Mouse (Mus musculus) MEL (cell line): Measurements from ENCODE around the gene Kirrel3. TPM values are rescaled to one million over a fixed set of nuclear protein-coding genes. Genes with fewer than 3 reads are reported as not detected.

Experiments
- DNase-seq: peaks from one replicate; pipeline ENCODE4 v3.0.0; 2011; ENCODE audit warnings: low read depth, low spot score
- H3K27ac ChIP-seq: 2 replicates; pipeline ENCODE4 v1.5.1; 2012; ENCODE audit warnings: low read depth, mild to moderate bottlenecking, control low read depth, low read length, moderate library complexity; ENCODE audit not compliant: control insufficient read depth
- H3K27me3 ChIP-seq, 2 experiments: fragments of 150-350 bp in 1 of 2; sonication (generic) in 1 of 2; 2 replicates each; pipeline ENCODE4 v1.6.1; 2012; ENCODE audit warnings: low read length in 2 of 2, mild to moderate bottlenecking in 2 of 2, improper control_type of control experiment in 1 of 2, moderate library complexity in 1 of 2; ENCODE audit not compliant: insufficient read depth in 2 of 2, control insufficient read depth in 1 of 2
- H3K36me3 ChIP-seq, 2 experiments: 2 replicates each; pipeline ENCODE4 v1.6.1; 2012 to 2014; ENCODE audit warnings: low read length in 2 of 2, improper control_type of control experiment in 1 of 2, inconsistent platforms in 1 of 2, mild to moderate bottlenecking in 1 of 2; ENCODE audit not compliant: insufficient read depth in 2 of 2, control insufficient read depth in 1 of 2
- H3K4me1 ChIP-seq, 2 experiments: fragments of 150-350 bp in 1 of 2; sonication (generic) in 1 of 2; 2 replicates each; pipeline ENCODE4 v1.6.1; 2012; ENCODE audit warnings: low read length in 2 of 2, improper control_type of control experiment in 1 of 2, mild to moderate bottlenecking in 1 of 2; ENCODE audit not compliant: insufficient read depth in 2 of 2, control insufficient read depth in 1 of 2
- H3K4me3 ChIP-seq, 2 experiments: fragments of 150-350 bp in 1 of 2; sonication (generic) in 1 of 2; 2 replicates each; pipeline ENCODE4 v1.5.1; 2012; ENCODE audit warnings: low read depth in 2 of 2, low read length in 2 of 2, mild to moderate bottlenecking in 2 of 2, moderate library complexity in 2 of 2, control low read depth in 1 of 2, improper control_type of control experiment in 1 of 2; ENCODE audit not compliant: control insufficient read depth in 1 of 2, insufficient read depth in 1 of 2
- H3K79me2 ChIP-seq: 2 replicates; pipeline ENCODE4 v1.6.1; 2012; ENCODE audit warnings: mild to moderate bottlenecking, low read length, moderate library complexity; ENCODE audit not compliant: control insufficient read depth, poor library complexity, insufficient read depth
- H3K9ac ChIP-seq: 2 replicates; pipeline ENCODE4 v1.6.1; 2012; ENCODE audit warnings: low read depth, mild to moderate bottlenecking, control low read depth, low read length, moderate library complexity; ENCODE audit not compliant: control insufficient read depth, poor library complexity, severe bottlenecking
- H3K9me3 ChIP-seq: fragments of 150-350 bp; sonication (generic); replicated peaks from 2 replicates; pipeline ENCODE4 v1.6.1; 2012; ENCODE audit warnings: mild to moderate bottlenecking, low read length, improper control_type of control experiment, moderate library complexity; ENCODE audit not compliant: insufficient read depth
- BHLHE40 ChIP-seq: IDR thresholded peaks from 2 replicates; pipeline ENCODE4 v1.6.1; 2012; ENCODE audit warnings: low read depth, mild to moderate bottlenecking, inconsistent platforms, low read length, improper control_type of control experiment, borderline replicate concordance
- CHD1 ChIP-seq: IDR thresholded peaks from 2 replicates; pipeline ENCODE4 v1.6.1; 2012; ENCODE audit warnings: low read depth, mild to moderate bottlenecking, inconsistent platforms, low read length, improper control_type of control experiment
- CTCF ChIP-seq, 3 experiments: IDR thresholded peaks in 2 of 3; conservative IDR thresholded peaks in 1 of 3; 2 replicates each; pipeline ENCODE4 v1.5.1; 2011 to 2012; ENCODE audit warnings: low read length in 3 of 3, low read depth in 2 of 3, mild to moderate bottlenecking in 2 of 3, improper control_type of control experiment in 1 of 3, inconsistent platforms in 1 of 3, mixed read lengths in 1 of 3, moderate library complexity in 1 of 3; ENCODE audit not compliant: control insufficient read depth in 1 of 3, insufficient read depth in 1 of 3, poor library complexity in 1 of 3, severe bottlenecking in 1 of 3
- E2F4 ChIP-seq: IDR thresholded peaks from 2 replicates; pipeline ENCODE4 v1.6.1; 2011; ENCODE audit warnings: low read depth, low read length, improper control_type of control experiment, borderline replicate concordance
- ELF1 ChIP-seq: IDR thresholded peaks from 2 replicates; pipeline ENCODE4 v1.6.1; 2014; ENCODE audit warnings: low read depth, mild to moderate bottlenecking, inconsistent platforms, low read length, improper control_type of control experiment, moderate library complexity
- EP300 ChIP-seq, 2 experiments: IDR thresholded peaks; 2 replicates each; pipeline ENCODE4 v1.6.1; 2011; ENCODE audit warnings: improper control_type of control experiment in 2 of 2, low read length in 2 of 2, low read depth in 1 of 2, mild to moderate bottlenecking in 1 of 2
- ETS1 ChIP-seq: IDR thresholded peaks from 2 replicates; pipeline ENCODE4 v1.6.1; 2012; ENCODE audit warnings: low read depth, mild to moderate bottlenecking, inconsistent platforms, low read length, improper control_type of control experiment, moderate library complexity
- GATA1 ChIP-seq: IDR thresholded peaks from 2 replicates; pipeline ENCODE4 v1.6.1; 2011; ENCODE audit warnings: low read depth, low read length, improper control_type of control experiment
- JUND ChIP-seq: IDR thresholded peaks from 2 replicates; pipeline ENCODE4 v1.6.1; 2011; ENCODE audit warnings: low read depth, mild to moderate bottlenecking, improper control_type of control experiment, low read length
- KAT2A ChIP-seq: conservative IDR thresholded peaks from 2 replicates; pipeline ENCODE4 v1.6.1; 2012; ENCODE audit warnings: low read depth, low read length, improper control_type of control experiment, inconsistent platforms
- MAZ ChIP-seq: IDR thresholded peaks from 2 replicates; pipeline ENCODE4 v1.6.1; 2012; ENCODE audit warnings: low read depth, mild to moderate bottlenecking, inconsistent platforms, low read length, improper control_type of control experiment
- MXI1 ChIP-seq: IDR thresholded peaks from 2 replicates; pipeline ENCODE4 v1.6.1; 2011; ENCODE audit warnings: mild to moderate bottlenecking, low read depth, low read length, improper control_type of control experiment
- MYC ChIP-seq: IDR thresholded peaks from 2 replicates; pipeline ENCODE4 v1.6.1; 2011; ENCODE audit warnings: low read depth, mild to moderate bottlenecking, low read length, improper control_type of control experiment, moderate library complexity
- NELFE ChIP-seq: IDR thresholded peaks from 2 replicates; pipeline ENCODE4 v1.6.1; 2011; ENCODE audit warnings: low read depth, low read length, improper control_type of control experiment
- POLR2A ChIP-seq, 2 experiments: IDR thresholded peaks; 2 replicates each; pipeline ENCODE4 v1.6.1; 2011 to 2012; ENCODE audit warnings: low read length in 2 of 2, mild to moderate bottlenecking in 2 of 2, control low read depth in 1 of 2, improper control_type of control experiment in 1 of 2, low read depth in 1 of 2, moderate library complexity in 1 of 2; ENCODE audit not compliant: control insufficient read depth in 1 of 2, insufficient read depth in 1 of 2, poor library complexity in 1 of 2
- POLR2AphosphoS2 ChIP-seq: IDR thresholded peaks from 2 replicates; pipeline ENCODE4 v1.6.1; 2011; ENCODE audit warnings: low read length, improper control_type of control experiment
- POLR2AphosphoS5 ChIP-seq: IDR thresholded peaks from 2 replicates; pipeline ENCODE4 v1.6.1; 2012; ENCODE audit warnings: low read depth, borderline replicate concordance, mild to moderate bottlenecking, inconsistent platforms, low read length, moderate library complexity, mixed read lengths
- RAD21 ChIP-seq: IDR thresholded peaks from 2 replicates; pipeline ENCODE4 v1.6.1; 2011; ENCODE audit warnings: mild to moderate bottlenecking, low read depth, low read length, improper control_type of control experiment
- RCOR1 ChIP-seq: IDR thresholded peaks from 2 replicates; pipeline ENCODE4 v1.6.1; 2012; ENCODE audit warnings: low read depth, mild to moderate bottlenecking, inconsistent platforms, low read length, improper control_type of control experiment
- TAL1 ChIP-seq: IDR thresholded peaks from 2 replicates; pipeline ENCODE4 v1.6.1; 2012; ENCODE audit warnings: mild to moderate bottlenecking, inconsistent platforms, low read length, moderate library complexity, mixed read lengths
- TCF12 ChIP-seq: IDR thresholded peaks from 2 replicates; pipeline ENCODE4 v1.6.1; 2014; ENCODE audit warnings: low read depth, mild to moderate bottlenecking, inconsistent platforms, low read length, improper control_type of control experiment, moderate library complexity
- UBTF ChIP-seq: IDR thresholded peaks from 2 replicates; pipeline ENCODE4 v1.6.1; 2012; ENCODE audit warnings: low read depth, mild to moderate bottlenecking, inconsistent platforms, low read length, improper control_type of control experiment, moderate library complexity, borderline replicate concordance; ENCODE audit not compliant: insufficient read depth
- ZC3H11A ChIP-seq: IDR thresholded peaks from 2 replicates; pipeline ENCODE4 v1.6.1; 2012; ENCODE audit warnings: low read depth, mild to moderate bottlenecking, inconsistent platforms, low read length, improper control_type of control experiment
- ZKSCAN1 ChIP-seq: IDR thresholded peaks from 2 replicates; pipeline ENCODE4 v1.6.1; 2012; ENCODE audit warnings: low read depth, mild to moderate bottlenecking, inconsistent platforms, low read length, improper control_type of control experiment, moderate library complexity
- ZMIZ1 ChIP-seq: IDR thresholded peaks from 2 replicates; pipeline ENCODE4 v1.6.1; 2012; ENCODE audit warnings: low read depth, mild to moderate bottlenecking, inconsistent platforms, low read length, improper control_type of control experiment, moderate library complexity
- ZNF384 ChIP-seq: IDR thresholded peaks from 2 replicates; pipeline ENCODE4 v1.6.1; 2012; ENCODE audit warnings: low read depth, mild to moderate bottlenecking, inconsistent platforms, low read length, improper control_type of control experiment
- polyA plus RNA-seq, 2 experiments: library from polyadenylated mRNA; stranded (reverse) in 1 of 2; unstranded in 1 of 2; fragments of >175 nt in 1 of 2; fragments of >200 nt in 1 of 2; gene quantifications; 2 replicates each; pipeline versions ENCODE4 v1.2.1 to v1.2.4; 2012; ENCODE audit warnings: low replicate concordance in 2 of 2, low read depth in 1 of 2; ENCODE audit not compliant: insufficient read length in 2 of 2, insufficient read depth in 1 of 2, missing spikeins in 1 of 2
- total RNA-seq: library from RNA; depleted of rRNA; stranded (reverse); fragments of 300-350 nt; gene quantifications from 2 replicates; pipeline ENCODE4 v1.2.3, GENCODE M21; 2012

The Kirrel3 gene
- total and polyA plus RNA-seq, 3 experiments, result 0.06 TPM; not detected in 2

GRCm38 (mm10) chr9:34443950-34444349 lies 41.7 kb upstream of the Kirrel3 start:
- no peak overlapping the region for H3K4me3 ChIP-seq
- no peaks in the 10 kb centered on the region for H3K27me3 ChIP-seq
- H3K36me3 ChIP-seq, result no peaks in the 10 kb centered on the region
- TF ChIP-seq ZC3H11A (no peak), UBTF (no peak), TAL1 (no peak), RCOR1 (no peak), RAD21 (no peak), ETS1 (no peak), ELF1 (no peak), POLR2AphosphoS5 (no peak), POLR2A (IDR thresholded peaks at IDR 0.05; ENCODE audit: control insufficient read depth in 1 of 2, insufficient read depth in 1 of 2, low read depth in 1 of 2, low read length in 2 of 2, poor library complexity in 1 of 2) (no peak), ZKSCAN1 (no peak), CHD1 (no peak), NELFE (no peak), TCF12 (no peak), KAT2A (no peak), MAZ (no peak)
- no peaks in the 10 kb centered on the region for H3K9me3 ChIP-seq
- no peaks in the 10 kb centered on the region for H3K79me2 ChIP-seq
- no peak for DNase-seq
- H3K27ac ChIP-seq, result no peak overlapping the region
- H3K9ac ChIP-seq, result no peak overlapping the region
- no peaks in the 10 kb centered on the region for H3K4me1 ChIP-seq

GRCm38 (mm10) chr9:34446497-34447350 lies 39.0 kb upstream of the Kirrel3 start:
- Histone ChIP-seq H3K9ac (no peak overlapping the region), H3K4me1 (no peaks in the 10 kb centered on the region), H3K9me3 (no peaks in the 10 kb centered on the region), H3K4me3 (no peak overlapping the region), H3K79me2 (no peaks in the 10 kb centered on the region), H3K36me3 (no peaks in the 10 kb centered on the region), H3K27me3 (no peaks in the 10 kb centered on the region), H3K27ac (no peak overlapping the region)
- TF ChIP-seq E2F4, result no peak
- TF ChIP-seq BHLHE40, result no peak
- no peak for TF ChIP-seq ETS1
- TF ChIP-seq MXI1, result no peak
- no peak for TF ChIP-seq MYC
- no peak for TF ChIP-seq CHD1
- no peak for TF ChIP-seq MAZ
- TF ChIP-seq EP300 (IDR thresholded peaks at IDR 0.05; ENCODE audit: low read depth in 1 of 2, low read length in 2 of 2), result no peak
- TF ChIP-seq POLR2AphosphoS2, result no peak
- no peak for TF ChIP-seq GATA1
- TF ChIP-seq RCOR1, result no peak
- TF ChIP-seq ZNF384, result no peak
- no peak for TF ChIP-seq ZMIZ1
- TF ChIP-seq ZC3H11A, result no peak
- no peak for TF ChIP-seq RAD21
- TF ChIP-seq POLR2AphosphoS5, result no peak
- no peak for TF ChIP-seq CTCF (IDR thresholded peaks at IDR 0.05 in 2 of 3, conservative IDR thresholded peaks at IDR 0.05 in 1 of 3; ENCODE audit: control insufficient read depth in 1 of 3, insufficient read depth in 1 of 3, low read depth in 2 of 3, low read length in 3 of 3, poor library complexity in 1 of 3, severe bottlenecking in 1 of 3)
- TF ChIP-seq JUND, result no peak
- no peak for DNase-seq
